Mouse (Mus musculus) lung, adult 10 weeks (tissue): ENCODE data around the gene Ccl6. TPM values are rescaled to one million over a fixed set of nuclear protein-coding genes. Genes with fewer than 3 reads are reported as not detected.

ENCODE experiments used
- polyA plus RNA-seq: library from polyadenylated mRNA; stranded (reverse); fragments of 350-450 nt; fragmentation: Illumina TruSeq; extraction: RNeasy Lipid Tissue Mini Kit (QIAGEN cat#74804); gene quantifications from one replicate; pipeline ENCODE4 v1.2.3, GENCODE M21; 2014; ENCODE audit warnings: low read depth, low replicate concordance; ENCODE audit not compliant: insufficient read depth

The Ccl6 gene
- 252 TPM for polyA plus RNA-seq

GRCm38 (mm10) chr11:83592853-83593252 lies at the start of gene Ccl6:
TSS of gene Ccl6 (minus strand) at chr11:83593087.

GRCm38 (mm10) chr11:83578186-83578760 lies 14.6 kb downstream of the Ccl6 start, which contains the start of gene Ccl9:
TSS of gene Ccl9 (minus strand) at chr11:83578636.

Other genes with a start within 250 kb of the Ccl6 start
- gene Rasl10b, start 183.9 kb downstream of the Ccl6 start, polyA plus RNA-seq: 0.64 TPM
- 1.4 TPM for gene Gas2l2, start 163.6 kb downstream of the Ccl6 start, polyA plus RNA-seq
- 0.50 TPM for gene 1700020L24Rik, start 155.4 kb downstream of the Ccl6 start, polyA plus RNA-seq
- 7.7 TPM for gene Mmp28, start 130.0 kb downstream of the Ccl6 start, polyA plus RNA-seq
- 38.2 TPM for gene Taf15, start 120.0 kb downstream of the Ccl6 start, polyA plus RNA-seq
- gene Heatr9, start 70.9 kb downstream of the Ccl6 start, polyA plus RNA-seq: 0.12 TPM
- 65.3 TPM for gene Ccl5, start 62.6 kb downstream of the Ccl6 start, polyA plus RNA-seq
- 39.2 TPM for gene Ccl9, start 14.5 kb downstream of the Ccl6 start, polyA plus RNA-seq
- gene Rpl9-ps1, start 52.5 kb upstream of the Ccl6 start, polyA plus RNA-seq: not detected
- gene Ccl3, start 56.3 kb upstream of the Ccl6 start, polyA plus RNA-seq: 1.5 TPM
- 2.4 TPM for gene Ccl4, start 69.5 kb upstream of the Ccl6 start, polyA plus RNA-seq
- 59.1 TPM for gene Wfdc17, start 110.9 kb upstream of the Ccl6 start, polyA plus RNA-seq
- not detected for gene Wfdc18, start 115.9 kb upstream of the Ccl6 start, polyA plus RNA-seq
- gene Wfdc21, start 153.9 kb upstream of the Ccl6 start, polyA plus RNA-seq: 30.3 TPM
- gene Heatr6, start 160.6 kb upstream of the Ccl6 start, polyA plus RNA-seq: 3.7 TPM